Mouse (Mus musculus): ENCODE measurements around the gene Zfp422.

The Zfp422 gene

GRCm38 (mm10) chr6:116628539-116629171 is at the start of gene Zfp422:
Zfp422 (minus strand) TSS chr6:116628999.
- DNase-seq (ENCODE audit: low read depth, low spot score) = peak; percentile 63

DNA sequence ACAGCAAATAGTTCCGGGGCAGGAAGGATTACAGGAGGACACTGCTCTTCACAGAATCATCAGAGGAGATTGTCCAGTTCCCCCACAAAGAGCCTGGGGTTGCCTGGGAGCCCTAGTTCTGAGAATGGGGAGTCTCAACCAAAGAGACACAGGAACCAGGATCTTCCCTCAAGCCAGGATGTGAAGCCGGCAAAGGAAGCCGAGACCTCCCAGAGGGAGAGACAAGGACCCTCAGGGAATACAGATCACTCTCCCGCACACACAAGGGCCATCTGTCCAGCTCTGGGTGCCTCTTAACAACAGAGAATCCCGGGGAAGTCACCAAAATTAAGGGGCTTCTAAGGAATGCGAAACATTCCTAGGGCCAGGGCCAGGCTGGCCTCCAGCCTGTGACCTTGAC is 48.5 kb upstream of the Zfp422 start:
- no peak for DNase-seq (ENCODE audit: low read depth, low spot score)

- no peak for DNase-seq (ENCODE audit: low read depth, low spot score)
These were observed 47.6 kb upstream of the Zfp422 start for GRCm38 (mm10) chr6:116676355-116676913.

DNA sequence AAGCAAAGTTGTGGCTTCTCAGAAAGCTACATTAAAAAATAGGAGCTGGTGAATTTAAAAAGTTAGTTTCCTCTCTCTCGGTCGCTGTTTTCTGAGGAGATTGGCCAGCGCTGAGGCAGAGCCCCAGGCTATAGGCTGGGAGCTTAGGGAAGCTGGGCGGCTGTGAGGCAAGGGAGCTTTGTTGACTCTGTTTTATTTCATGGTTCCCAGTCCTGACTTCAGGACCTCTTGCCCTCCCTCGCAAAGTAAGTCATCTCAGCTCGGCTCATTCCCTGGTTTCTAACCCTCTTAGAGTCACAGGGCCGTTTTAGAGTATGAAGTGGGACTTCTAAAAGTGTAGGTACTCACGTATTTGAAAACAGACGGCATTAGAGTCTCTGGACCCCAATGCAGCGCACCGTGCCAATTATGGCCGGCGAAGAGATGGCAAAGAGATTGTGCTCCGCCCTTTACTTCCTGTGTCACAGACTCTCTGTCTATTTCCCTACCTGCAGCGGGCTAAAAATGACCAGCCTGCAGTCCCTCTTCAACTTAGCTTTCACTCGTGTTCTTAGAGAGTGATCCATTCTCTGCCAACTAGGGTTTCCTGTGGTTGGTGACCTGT is 45.6 kb upstream of the Zfp422 start:
- no peak for DNase-seq (ENCODE audit: low read depth, low spot score)

DNA sequence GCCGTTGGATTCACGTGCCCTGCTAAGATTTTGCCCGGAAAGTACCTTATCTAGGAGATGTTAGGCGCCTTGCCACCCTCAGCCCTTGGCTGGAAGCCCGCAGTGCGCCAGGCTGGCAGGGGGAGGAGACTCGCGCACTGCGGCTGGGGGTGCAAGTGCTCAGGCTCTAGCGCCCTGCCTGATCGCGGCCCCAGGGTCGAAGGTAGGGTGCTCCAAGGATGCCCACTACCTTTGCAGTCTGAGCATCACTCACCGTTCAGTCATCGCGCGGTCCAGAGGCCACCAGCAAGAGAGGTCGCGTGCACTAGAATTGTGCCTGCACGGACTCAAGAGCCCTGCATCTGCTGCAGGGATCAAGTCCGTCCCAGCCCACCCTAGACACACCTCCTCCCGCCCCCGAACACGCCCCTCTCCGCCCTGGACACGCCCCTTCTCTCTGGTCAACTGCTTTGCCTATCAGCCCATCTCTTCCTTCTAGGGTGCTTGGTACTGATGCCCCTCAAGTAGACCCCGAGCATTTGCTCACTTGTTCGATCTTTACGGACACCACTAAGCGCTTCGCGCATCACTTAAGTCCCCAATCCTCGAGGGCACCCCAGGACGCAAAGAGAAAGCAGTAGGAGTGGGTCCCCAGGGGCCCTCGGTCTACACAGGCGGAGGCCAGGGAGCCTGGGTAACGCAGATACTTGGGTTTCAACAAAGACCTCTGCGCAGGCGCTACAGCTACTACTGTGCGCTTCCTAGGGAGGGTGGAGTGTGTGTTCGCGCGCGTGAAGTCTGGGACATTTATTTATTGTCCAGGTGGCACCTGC is 44.9 kb upstream of the Zfp422 start, which contains the start of gene Rassf4:
Gene Rassf4 (minus strand): TSS at position 482 of the 812 bp plus-strand sequence.
- peak; percentile 60 for DNase-seq (ENCODE audit: low read depth, low spot score)

DNA sequence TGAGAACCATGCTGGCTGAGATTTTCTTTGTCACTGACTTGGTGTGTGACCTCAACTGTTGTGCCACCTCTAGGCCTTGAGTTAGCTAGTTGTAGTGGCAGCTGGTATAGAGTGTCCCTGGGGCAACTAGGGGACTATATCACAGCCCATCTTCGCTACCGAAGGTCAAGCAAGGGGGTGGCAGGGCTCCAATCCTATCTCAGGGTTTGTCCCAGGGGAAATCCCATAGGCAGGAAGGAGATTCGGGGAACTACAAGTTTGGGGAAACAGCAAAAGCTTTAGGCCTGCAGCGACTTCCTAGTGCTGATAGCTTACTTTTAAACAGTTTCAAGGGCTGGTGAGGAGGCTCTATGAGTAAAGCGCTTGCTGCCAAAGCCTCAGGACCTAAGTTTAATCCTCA is 43.5 kb upstream of the Zfp422 start:
- DNase-seq (ENCODE audit: low read depth, low spot score) = no peak

- no peak for DNase-seq (ENCODE audit: low read depth, low spot score)
These were observed 43.0 kb upstream of the Zfp422 start for GRCm38 (mm10) chr6:116671768-116672167.

DNA sequence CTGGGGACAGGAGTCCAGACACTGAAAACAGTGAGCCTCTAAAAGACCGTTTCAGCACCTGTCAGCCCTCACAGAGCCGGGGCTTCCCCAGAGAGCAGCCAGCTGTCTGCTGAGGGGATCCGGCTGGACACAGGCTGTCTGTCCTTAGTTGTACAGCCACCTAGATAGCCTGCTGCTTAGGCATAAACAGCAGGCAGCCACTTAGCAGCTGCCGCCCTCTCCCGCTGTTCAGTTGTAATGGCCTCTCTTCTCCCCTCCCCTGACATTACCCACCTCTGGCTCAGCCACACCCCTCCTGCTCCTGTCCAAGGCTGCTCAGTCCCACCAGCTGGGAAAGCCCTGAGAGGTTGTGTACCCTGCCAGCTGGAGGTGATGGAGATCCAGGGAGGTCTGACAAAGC is 42.2 kb upstream of the Zfp422 start:
- DNase-seq (ENCODE audit: low read depth, low spot score) = no peak

GRCm38 (mm10) chr6:116670144-116670543 is 41.3 kb upstream of the Zfp422 start:
- DNase-seq (ENCODE audit: low read depth, low spot score) = no peak

DNA sequence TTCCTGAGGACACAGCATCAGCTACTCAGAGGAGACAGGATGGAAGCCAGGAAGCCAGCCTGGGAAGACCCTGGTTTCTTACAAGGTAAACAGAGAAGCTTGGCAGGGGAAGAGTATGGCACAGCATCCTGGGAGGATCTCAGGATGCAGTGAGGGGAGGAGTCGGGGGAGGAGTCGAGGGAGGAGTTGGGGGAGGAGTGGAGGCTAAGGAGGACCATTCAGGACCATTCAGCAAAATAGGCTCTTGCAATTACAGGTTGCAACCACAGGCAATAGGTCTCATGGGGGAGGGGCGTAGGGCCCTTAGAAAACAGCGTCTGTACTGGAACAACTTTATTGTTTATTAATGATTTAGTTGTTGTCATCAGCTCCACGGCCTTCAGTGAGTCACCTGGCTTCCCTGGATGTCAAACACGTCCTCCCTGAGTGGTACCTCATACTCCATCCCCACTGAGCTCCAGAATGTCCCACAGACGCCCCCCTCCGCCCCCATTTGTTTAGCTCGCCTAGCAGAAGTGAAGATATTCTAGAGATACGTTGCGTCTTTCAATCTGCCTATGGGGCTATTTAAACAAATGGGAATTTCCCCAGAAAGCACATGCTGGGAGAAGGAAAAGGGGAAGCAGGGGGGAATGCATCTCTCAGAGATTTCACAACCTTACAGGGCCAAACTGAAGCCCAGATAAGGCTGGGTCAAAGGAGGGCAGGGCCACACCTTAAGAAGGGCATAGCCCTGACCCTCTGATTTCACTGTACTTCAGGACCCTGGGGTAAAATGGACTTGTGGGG is 40.1 kb upstream of the Zfp422 start:
- no peak for DNase-seq (ENCODE audit: low read depth, low spot score)

- no peak for DNase-seq (ENCODE audit: low read depth, low spot score)
These were observed 38.6 kb upstream of the Zfp422 start for GRCm38 (mm10) chr6:116667382-116667781.

DNA sequence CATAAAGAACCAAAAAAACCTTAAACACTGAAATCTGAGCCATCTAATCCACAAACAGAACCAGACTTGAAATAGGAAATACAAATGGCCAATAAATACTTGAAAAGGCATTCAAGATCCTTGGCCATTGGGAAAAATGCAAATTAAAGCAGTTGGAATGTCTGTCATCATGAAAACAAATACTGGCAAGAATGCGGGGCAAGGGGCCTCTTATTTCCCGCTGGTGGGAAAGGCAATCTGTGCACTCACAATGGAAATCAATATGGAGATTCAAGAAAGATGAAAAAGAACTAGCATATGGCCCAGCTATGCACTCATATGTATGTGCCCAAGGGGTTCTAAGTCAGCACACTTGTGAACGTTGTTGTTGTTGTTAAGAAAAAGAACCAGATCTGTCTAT is 38.1 kb upstream of the Zfp422 start:
- no peak for DNase-seq (ENCODE audit: low read depth, low spot score)

- DNase-seq (ENCODE audit: low read depth, low spot score) = no peak
These were observed 37.4 kb upstream of the Zfp422 start for GRCm38 (mm10) chr6:116666085-116666750.

GRCm38 (mm10) chr6:116664830-116665229 is 36.0 kb upstream of the Zfp422 start:
- no peak for DNase-seq (ENCODE audit: low read depth, low spot score)

DNA sequence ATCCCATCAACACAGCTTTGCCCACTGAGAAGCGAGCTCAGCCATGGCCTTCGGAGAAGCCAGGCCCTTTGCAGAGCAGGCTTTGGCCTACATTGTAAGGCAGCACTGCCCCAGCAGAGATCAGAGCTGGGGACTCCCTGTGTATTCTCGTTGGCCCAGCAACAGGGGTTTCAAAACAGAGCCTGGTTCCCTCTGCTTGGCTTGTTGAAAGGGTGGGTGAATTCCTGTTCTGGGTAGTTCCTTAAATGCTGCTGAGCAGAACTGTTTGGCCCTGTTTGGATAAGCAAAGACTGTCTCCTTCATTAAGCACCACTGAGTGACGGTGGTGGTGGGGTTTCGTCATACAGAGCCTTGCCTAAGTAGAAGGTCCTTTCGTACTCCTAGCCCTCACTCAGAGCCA is 35.2 kb upstream of the Zfp422 start:
- no peak for DNase-seq (ENCODE audit: low read depth, low spot score)

GRCm38 (mm10) chr6:116663364-116663763 is 34.6 kb upstream of the Zfp422 start:
- no peak for DNase-seq (ENCODE audit: low read depth, low spot score)

DNA sequence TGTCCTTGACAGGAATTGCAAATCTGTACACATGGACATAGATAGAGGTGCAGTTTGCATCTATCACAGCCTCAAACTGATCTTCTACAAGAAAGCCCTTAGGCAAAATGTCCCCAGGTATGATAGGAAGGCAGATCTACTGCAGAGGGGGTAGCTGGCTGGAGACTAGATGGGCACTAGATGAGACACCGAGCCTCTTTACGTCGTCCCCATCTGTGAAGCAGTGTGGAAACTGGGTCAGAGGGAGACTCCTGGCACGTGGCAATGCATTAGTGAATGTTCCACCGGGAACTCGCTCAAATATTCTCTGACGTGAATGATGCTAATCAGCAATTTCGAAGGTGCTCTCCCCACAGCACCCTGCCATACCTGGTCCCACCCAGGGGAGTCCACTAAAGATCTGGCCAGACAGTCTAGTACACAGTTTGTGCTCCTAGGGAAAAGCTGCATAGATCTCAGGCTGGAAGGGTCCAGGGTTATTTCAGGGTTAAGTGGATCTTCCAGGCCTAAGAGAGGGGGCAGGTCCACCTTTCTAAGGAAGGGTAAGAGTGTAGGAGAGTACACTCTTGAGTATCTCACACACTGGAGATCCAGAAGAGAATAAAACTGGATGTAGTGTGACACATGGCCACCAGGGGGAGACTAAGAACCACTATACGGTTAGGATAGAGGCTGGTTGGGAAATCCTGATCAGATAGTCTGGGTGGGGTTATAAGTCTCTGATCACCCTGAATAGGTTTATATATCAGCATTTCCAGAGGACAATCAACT is 25.1 kb upstream of the Zfp422 start:
- DNase-seq (ENCODE audit: low read depth, low spot score) = peak; percentile 57

DNA sequence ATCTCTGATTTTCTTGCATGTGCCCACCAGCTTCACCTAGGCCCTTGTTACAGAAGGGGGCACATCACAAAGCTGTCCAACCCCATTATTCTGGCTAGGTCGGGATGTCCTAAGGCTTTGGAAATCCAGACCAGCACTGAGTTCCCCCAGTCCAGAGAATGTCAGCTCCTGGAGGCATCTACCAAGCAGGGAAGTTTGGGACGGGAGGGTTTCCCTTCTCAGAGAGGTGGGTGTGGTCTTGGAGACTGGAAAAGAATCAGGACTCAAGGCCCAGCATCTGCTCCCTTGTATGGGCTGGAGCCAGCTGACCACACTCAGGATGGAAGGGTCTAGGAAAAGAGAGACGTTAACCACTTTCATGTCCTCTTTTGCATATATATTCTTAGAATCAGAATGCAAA is 24.4 kb upstream of the Zfp422 start:
- no peak for DNase-seq (ENCODE audit: low read depth, low spot score)

DNA sequence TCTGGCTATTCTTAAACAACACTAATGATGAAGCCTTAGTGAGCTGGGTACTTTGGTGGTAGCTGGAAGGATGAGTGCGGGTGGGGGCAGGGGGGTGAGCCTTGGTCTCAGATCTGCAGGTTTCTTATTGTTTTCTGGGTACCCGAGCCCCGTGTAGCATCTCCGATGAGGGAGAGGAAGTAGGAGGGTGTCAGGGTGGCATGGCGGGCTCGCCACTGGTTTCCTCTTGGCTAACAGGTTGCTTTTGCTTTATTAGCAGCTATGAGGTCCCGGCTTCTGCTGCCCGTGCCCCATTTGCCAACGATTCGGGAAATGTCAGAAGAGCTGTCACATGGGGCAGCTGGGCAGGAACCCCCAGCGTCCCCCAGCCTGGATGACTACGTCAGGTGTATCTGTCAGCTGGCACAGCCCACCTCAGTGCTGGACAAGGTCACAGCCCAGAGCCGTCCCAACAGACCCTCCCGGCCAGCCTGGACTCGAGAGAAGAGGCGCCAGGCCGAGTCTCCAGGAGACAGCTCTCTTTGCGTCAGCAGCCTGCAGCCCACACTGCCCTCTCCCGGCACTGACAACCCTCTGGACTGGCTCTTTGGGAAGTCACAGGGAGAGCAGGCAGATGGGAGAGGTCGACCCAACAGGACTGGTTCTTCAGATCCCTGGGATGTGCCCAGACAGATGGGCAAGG is 22.8 kb upstream of the Zfp422 start:
- no peak for DNase-seq (ENCODE audit: low read depth, low spot score)

GRCm38 (mm10) chr6:116650406-116650805 is 21.6 kb upstream of the Zfp422 start, which contains the start of gene Depp1:
Depp1 (plus strand) TSS chr6:116650609.
- DNase-seq (ENCODE audit: low read depth, low spot score) = no peak

Measured in retina, postnatal 7 days (tissue).